Mouse (Mus musculus) heart, postnatal 0 days (tissue): ENCODE measurements at regions not wholly inside any gene's neighbourhood (a gene's known extent, or its start where the extent isn't known, plus 50 kb on each side); places are given as distances from the start of the nearest gene placed in this dataset.

Experiments
- ATAC-seq: fragments of 200-750 bp; cut with Nextera tagmentation; 2 replicates; pipeline ENCODE4 v1.8.0; 2017; ENCODE audit warnings: low read depth, moderate number of reproducible peaks, moderate library complexity; ENCODE audit not compliant: insufficient read depth
- DNase-seq: peaks from one replicate; pipeline ENCODE4 v3.0.0-alpha.2; 2016; ENCODE audit warnings: low spot score
- H3K27ac ChIP-seq: fragments of 300-500 bp; sonication (generic); 2 replicates; pipeline ENCODE4 v1.5.1; 2014; ENCODE audit warnings: low read depth, mild to moderate bottlenecking
- H3K27me3 ChIP-seq: fragments of 300-500 bp; sonication (generic); 2 replicates; pipeline ENCODE4 v1.6.1; 2014; ENCODE audit warnings: low read length, mixed read lengths; ENCODE audit not compliant: control insufficient read depth, insufficient read depth
- H3K36me3 ChIP-seq: fragments of 300-500 bp; sonication (generic); replicated peaks from 2 replicates; pipeline ENCODE4 v1.6.1; 2014; ENCODE audit warnings: low read length, mixed read lengths; ENCODE audit not compliant: control insufficient read depth, insufficient read depth
- H3K4me1 ChIP-seq: fragments of 300-500 bp; sonication (generic); 2 replicates; pipeline ENCODE4 v1.6.1; 2014; ENCODE audit warnings: antibody characterized with exemption; ENCODE audit not compliant: control insufficient read depth, insufficient read depth
- H3K4me2 ChIP-seq: fragments of 300-500 bp; sonication (generic); 2 replicates; pipeline ENCODE4 v1.6.1; 2014; ENCODE audit warnings: low read depth, mild to moderate bottlenecking, low read length, moderate library complexity
- H3K4me3 ChIP-seq: fragments of 300-500 bp; sonication (generic); 2 replicates; pipeline ENCODE4 v1.5.1; 2014; ENCODE audit warnings: low read depth, low read length
- H3K9ac ChIP-seq: fragments of 300-500 bp; sonication (generic); replicated peaks from 2 replicates; pipeline ENCODE4 v1.6.1; 2014; ENCODE audit warnings: low read depth, low read length, mixed read lengths
- H3K9me3 ChIP-seq: fragments of 300-500 bp; sonication (generic); replicated peaks from 2 replicates; pipeline ENCODE4 v1.6.1; 2016; ENCODE audit warnings: low read length; ENCODE audit not compliant: control insufficient read depth
- CTCF ChIP-seq: IDR thresholded peaks from 2 replicates; pipeline ENCODE4 v1.5.1; 2016; ENCODE audit warnings: antibody characterized with exemption, control low read depth, low read depth
- EP300 ChIP-seq: IDR thresholded peaks from 2 replicates; pipeline ENCODE4 v1.6.1; 2016; ENCODE audit warnings: antibody characterized with exemption, low read depth
- WGBS: fragments of 180-500 bp; shearing (Covaris S2); extraction: QIAGEN DNeasy Blood & Tissue Kit; methylation state at CpG from one replicate; pipeline ENCODE4 v1.1.7; 2014; 5-methylcytosine and 5-hydroxymethylcytosine counted together

DNA sequence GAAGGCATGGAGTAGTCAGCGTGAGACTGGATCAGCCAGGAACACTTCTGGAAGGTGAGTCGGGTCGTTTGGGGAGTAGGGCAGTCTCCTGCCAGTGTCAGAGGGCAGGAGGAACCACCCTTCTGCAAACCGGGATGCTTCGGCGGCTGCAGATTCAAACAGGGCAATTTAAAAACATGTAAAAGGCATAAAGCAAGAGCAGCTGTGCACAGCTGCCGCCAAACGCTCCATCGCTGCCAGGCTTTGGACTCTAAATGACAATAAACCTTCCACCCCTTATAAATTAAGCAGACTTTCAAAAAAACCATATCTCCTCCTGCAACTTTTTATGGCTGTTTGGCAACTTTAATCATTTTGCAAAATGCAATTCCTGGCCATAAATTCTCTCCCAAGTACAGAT, 84.2 kb downstream of the 3100002H09Rik start:
- no peak overlapping the region for H3K4me3 ChIP-seq
- no peak overlapping the region for H3K27ac ChIP-seq
- no peaks in the 10 kb centered on the region for H3K4me1 ChIP-seq
- H3K27me3 ChIP-seq, result no peaks in the 10 kb centered on the region
- TF ChIP-seq EP300, result no peak
- no peak for TF ChIP-seq CTCF
- H3K36me3 ChIP-seq, result no peaks in the 10 kb centered on the region
- WGBS, result 75% methylated on average over 9 of the region's 9 CpGs
- no peaks in the 10 kb centered on the region for H3K9me3 ChIP-seq
- H3K4me2 ChIP-seq, result no peak overlapping the region
- ATAC-seq (no peak), DNase-seq (no peak)
- no peak overlapping the region for H3K9ac ChIP-seq

DNA sequence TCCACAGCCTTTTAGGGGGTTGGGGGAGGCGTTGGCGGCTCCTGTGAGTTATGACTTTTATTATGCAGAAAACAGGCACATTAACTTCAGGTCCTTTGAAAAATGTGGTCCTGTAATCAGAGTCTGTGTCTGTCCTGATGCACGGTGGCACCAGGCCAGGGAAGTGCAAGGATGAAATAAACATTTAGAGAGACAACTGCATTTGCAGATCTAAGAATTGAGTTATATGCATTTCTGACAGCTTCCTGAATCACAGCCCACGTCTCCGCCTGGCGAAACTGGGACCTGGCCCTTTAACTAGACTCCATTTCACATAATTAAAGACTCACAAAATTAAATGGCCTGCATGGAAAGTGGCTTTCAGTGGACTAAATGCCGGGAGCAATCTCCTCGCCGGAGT, 90.3 kb downstream of the 3100002H09Rik start:
- H3K9me3 ChIP-seq, result no peaks in the 10 kb centered on the region
- H3K36me3 ChIP-seq, result no peaks in the 10 kb centered on the region
- H3K4me1 ChIP-seq, result no peaks in the 10 kb centered on the region
- ATAC-seq (no peak), DNase-seq (no peak)
- H3K27me3 ChIP-seq, result no peaks in the 10 kb centered on the region
- TF ChIP-seq CTCF (no peak), EP300 (no peak)
- no peak overlapping the region for H3K4me2 ChIP-seq
- no peak overlapping the region for H3K27ac ChIP-seq
- H3K9ac ChIP-seq, result no peak overlapping the region
- 78% methylated on average over 9 of the region's 9 CpGs for WGBS
- no peak overlapping the region for H3K4me3 ChIP-seq

- ATAC-seq (no peak), DNase-seq (no peak)
- Histone ChIP-seq H3K9ac (no peak overlapping the region), H3K9me3 (no peaks in the 10 kb centered on the region), H3K4me3 (no peak overlapping the region), H3K27me3 (peaks cover 15% of the 10 kb centered on the region; the same call in 1 of the 2 replicates), H3K4me2 (no peak overlapping the region), H3K4me1 (no peaks in the 10 kb centered on the region), H3K36me3 (no peaks in the 10 kb centered on the region), H3K27ac (no peak overlapping the region)
- WGBS, result 68% methylated on average over 16 of the region's 16 CpGs
- no peak for TF ChIP-seq CTCF
- no peak for TF ChIP-seq EP300
Measured at GRCm38 (mm10) chr4:124511761-124512160, 98.8 kb downstream of the 3100002H09Rik start.

DNA sequence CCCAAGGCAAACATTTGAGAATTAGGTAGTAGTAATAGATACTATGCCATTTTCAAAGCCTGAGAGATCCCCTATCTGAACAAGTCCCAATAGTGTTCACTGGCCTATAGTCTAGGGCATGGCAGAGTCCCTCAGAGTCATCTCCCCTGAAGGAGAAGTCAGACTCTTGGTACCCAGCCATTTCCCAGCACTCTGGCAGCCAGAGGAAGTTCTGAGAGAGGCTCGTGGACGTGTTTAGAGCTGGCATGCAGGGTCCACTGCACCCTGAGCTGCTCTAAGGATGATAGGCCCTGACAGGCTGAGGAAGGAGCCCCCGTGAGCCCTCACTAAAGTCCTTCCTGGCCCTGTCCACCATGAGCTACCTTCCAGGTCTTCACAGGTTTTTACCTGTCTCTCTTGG, 99.8 kb downstream of the 3100002H09Rik start:
- 53% methylated on average over 3 of the region's 3 CpGs for WGBS
- H3K36me3 ChIP-seq, result no peaks in the 10 kb centered on the region

DNA sequence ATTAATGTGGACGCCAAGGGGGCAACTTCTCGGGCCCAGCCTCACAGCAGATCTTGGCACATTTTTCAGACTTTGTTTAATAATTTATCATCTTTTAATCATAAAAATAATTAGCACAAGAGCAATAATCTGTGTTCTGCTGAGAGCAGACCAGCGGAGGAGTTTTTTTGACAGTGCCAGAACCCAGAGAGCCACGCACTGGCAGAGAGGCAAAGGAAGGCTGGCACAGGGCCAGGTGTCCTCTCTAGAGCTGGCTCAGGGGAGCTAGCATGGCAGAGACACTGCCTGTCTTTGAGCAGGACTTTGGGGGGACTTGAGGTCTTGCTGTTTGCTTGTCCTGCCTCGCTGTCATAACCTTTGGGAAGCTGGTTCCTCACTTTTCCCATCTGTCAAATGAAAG, 100.9 kb downstream of the 3100002H09Rik start:
- Histone ChIP-seq H3K27me3 (peaks cover 13% of the 10 kb centered on the region; the same call in 1 of the 2 replicates), H3K27ac (no peak overlapping the region), H3K4me1 (no peaks in the 10 kb centered on the region), H3K36me3 (no peaks in the 10 kb centered on the region), H3K4me3 (no peak overlapping the region), H3K9ac (no peak overlapping the region), H3K9me3 (no peaks in the 10 kb centered on the region), H3K4me2 (no peak overlapping the region)
- DNase-seq, result peak; percentile 16
- no peak for TF ChIP-seq EP300
- no peak for TF ChIP-seq CTCF
- WGBS, result 54% methylated on average over 5 of the region's 5 CpGs
- no peak for ATAC-seq

More for the DNA sequence above, 99.8 kb downstream of the 3100002H09Rik start:
- Histone ChIP-seq H3K4me3 (no peak overlapping the region), H3K27ac (no peak overlapping the region), H3K9me3 (no peaks in the 10 kb centered on the region), H3K4me1 (no peaks in the 10 kb centered on the region), H3K4me2 (no peak overlapping the region), H3K27me3 (peaks cover 15% of the 10 kb centered on the region; the same call in 1 of the 2 replicates), H3K9ac (no peak overlapping the region)
- DNase-seq (no peak), ATAC-seq (no peak)
- TF ChIP-seq CTCF, result no peak
- TF ChIP-seq EP300, result no peak

- H3K4me1 ChIP-seq, result no peaks in the 10 kb centered on the region
- H3K27ac ChIP-seq, result no peak overlapping the region
- H3K9ac ChIP-seq, result no peak overlapping the region
- H3K4me2 ChIP-seq, result no peak overlapping the region
- 53% methylated on average over 10 of the region's 10 CpGs for WGBS
- no peak for TF ChIP-seq CTCF
- no peak for TF ChIP-seq EP300
- H3K4me3 ChIP-seq, result no peak overlapping the region
- no peak for DNase-seq
- no peaks in the 10 kb centered on the region for H3K36me3 ChIP-seq
- ATAC-seq, result no peak
- peaks cover 9% of the 10 kb centered on the region; the same call in 1 of the 2 replicates for H3K27me3 ChIP-seq
- no peaks in the 10 kb centered on the region for H3K9me3 ChIP-seq
Measured at GRCm38 (mm10) chr4:124506083-124506647, 104.4 kb downstream of the 3100002H09Rik start.
